Mouse (Mus musculus): ENCODE data around the gene Taf1d. TPM values are rescaled to one million over a fixed set of nuclear protein-coding genes. Genes with fewer than 3 reads are reported as not detected.

Taf1d gene
- total RNA-seq, 2 experiments from 2014 or later, result 38.1 to 43.6 TPM

- intact Hi-C loops (cut with DNase I), result loop anchor here (2.0 to 10.0 kb wide), 3 partner anchors 126 to 509 kb away; partner anchors contain the start of genes Mtnr1b and Smco4
- peak in 1 of 2 experiments; percentile 16 for DNase-seq (ENCODE audit: extremely low spot score in 1 of 2, low spot score in 2 of 2)
These were observed 59.8 kb downstream of the Taf1d start for GRCm38 (mm10) chr9:15365856-15366255.

GRCm38 (mm10) chr9:15366260-15366659 is 60.2 kb downstream of the Taf1d start:
- intact Hi-C loops (cut with DNase I), result loop anchor here (2.0 to 10.0 kb wide), 3 partner anchors 126 to 509 kb away; partner anchors contain the start of genes Mtnr1b and Smco4
- no peak for DNase-seq (ENCODE audit: extremely low spot score in 1 of 2, low spot score in 2 of 2)

Small RNA genes lying within 50 kb of the gene (microRNA-seq; reads per million reads assigned to microRNA genes)
- not detected for gene Gm49349
- gene mmu-mir-7650, result not detected

Other genes starting within 250 kb of the Taf1d start
- not detected for gene Hephl1, start 194.1 kb upstream of the Taf1d start, total RNA-seq (2021)
- 10 to 100 TPM; 10.1 to 11.0 TPM for gene Vstm5, start 67.2 kb upstream of the Taf1d start, total RNA-seq (2021)
- gene Med17, start 26.3 kb upstream of the Taf1d start, total RNA-seq (2021), result 10 to 100 TPM; 34.5 to 35.1 TPM
- 10 to 100 TPM; 26.0 to 27.1 TPM for gene 4931406C07Rik, start 234 bp downstream of the Taf1d start, total RNA-seq (2021)
- 10 to 100 TPM; 27.5 to 30.8 TPM for gene Cep295, start 51.6 kb downstream of the Taf1d start, total RNA-seq (2021)
- 1 to 10 TPM; 5.0 to 6.2 TPM for gene Smco4, start 187.2 kb downstream of the Taf1d start, total RNA-seq (2021)